Mouse (Mus musculus): Measurements from ENCODE around the gene Nop9. TPM values are rescaled to one million over a fixed set of nuclear protein-coding genes. Genes with fewer than 3 reads are reported as not detected.

Gene Nop9
- polyA plus RNA-seq, 2 experiments = 23.5 to 37.6 TPM

DNA sequence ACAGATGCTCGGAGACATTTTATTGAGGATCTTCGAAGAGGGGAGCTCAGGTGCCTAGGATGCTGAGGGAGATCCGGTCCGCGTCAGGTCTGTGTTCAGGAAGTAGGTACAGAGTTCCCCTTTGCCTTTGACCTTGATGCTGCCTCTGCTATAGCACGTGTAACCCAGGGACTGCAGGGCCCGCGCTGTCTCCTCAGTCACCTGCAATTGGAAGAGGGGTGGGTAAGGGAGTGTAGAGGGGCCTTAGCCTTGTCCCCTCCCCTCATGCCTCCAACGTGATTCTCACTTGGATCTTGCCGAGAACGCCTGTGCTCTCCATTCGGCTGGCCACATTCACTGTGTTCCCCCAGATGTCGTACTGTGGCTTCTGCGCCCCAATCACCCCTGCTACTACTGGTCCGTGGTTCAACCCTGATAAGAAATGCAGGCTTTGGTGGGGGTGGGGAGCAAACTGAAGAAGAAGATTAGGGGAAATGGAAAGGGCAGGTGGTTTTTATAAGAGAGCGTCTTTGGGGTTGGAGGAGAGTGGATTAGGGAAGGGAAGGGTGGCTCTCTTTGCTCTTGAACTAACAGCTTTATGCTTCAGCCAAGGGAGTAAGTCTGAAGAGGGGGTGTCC lies 23.7 kb downstream of the Nop9 start:
- Histone ChIP-seq H3K9ac (ENCODE audit: low read depth, low read length, severe bottlenecking) (no peak overlapping the region), H3K36me3 (ENCODE audit: control insufficient read depth, insufficient read depth, low read length) (peaks cover 6% of the 10 kb centered on the region; the same call in 1 of the 2 replicates), H3K27me3 (ENCODE audit: control insufficient read depth, insufficient read depth, low read length) (peaks cover 12% of the 10 kb centered on the region), H3K9me3 (ENCODE audit: control insufficient read depth, low read length) (no peaks in the 10 kb centered on the region), H3K4me2 (replicated peaks; ENCODE audit: low read depth, low read length, severe bottlenecking) (no peak overlapping the region), H3K4me1 (ENCODE audit: control insufficient read depth, insufficient read depth, low read length) (no peaks in the 10 kb centered on the region; the same call in 1 of the 2 replicates), H3K27ac (replicated peaks; ENCODE audit: low read depth, low read length) (no peak overlapping the region), H3K4me3 (replicated peaks; ENCODE audit: low read length) (no peak overlapping the region)
- DNase-seq (ENCODE audit: low spot score) = no peak
- no peak for ATAC-seq (ENCODE audit: low FRiP score, low read depth)
- 75% methylated on average over 16 of the region's 16 CpGs for WGBS
- TF ChIP-seq POLR2A (IDR thresholded peaks at IDR 0.05; ENCODE audit: borderline replicate concordance, extremely low read depth, insufficient read depth, insufficient read length) = no peak

DNA sequence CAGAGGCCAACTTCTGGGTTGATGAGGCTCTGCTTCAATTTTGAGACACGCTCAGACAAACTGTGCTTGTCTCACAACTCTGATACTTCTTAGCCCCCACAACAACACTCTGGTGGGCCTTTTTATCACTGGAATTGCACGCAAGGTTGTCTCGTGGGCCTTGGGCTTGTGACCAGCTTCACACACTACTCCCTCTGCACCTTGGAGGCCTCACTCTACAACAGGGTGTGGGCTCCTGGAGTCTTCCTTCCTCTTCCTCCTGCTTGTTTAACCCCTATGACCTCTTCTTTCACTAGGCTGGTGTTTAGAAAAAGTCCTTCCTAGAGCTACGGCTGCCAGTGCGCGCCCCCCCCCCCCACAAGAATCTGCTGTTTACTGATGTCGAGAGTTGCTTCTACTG lies 31.2 kb downstream of the Nop9 start:
- Histone ChIP-seq H3K4me2 (replicated peaks; ENCODE audit: low read depth, low read length, severe bottlenecking) (no peak overlapping the region), H3K9me3 (ENCODE audit: control insufficient read depth, low read length) (no peaks in the 10 kb centered on the region), H3K27ac (replicated peaks; ENCODE audit: low read depth, low read length) (no peak overlapping the region), H3K4me3 (replicated peaks; ENCODE audit: low read length) (no peak overlapping the region), H3K36me3 (ENCODE audit: control insufficient read depth, insufficient read depth, low read length) (peaks cover 25% of the 10 kb centered on the region; the same call in 1 of the 2 replicates), H3K4me1 (ENCODE audit: control insufficient read depth, insufficient read depth, low read length) (peaks cover 4% of the 10 kb centered on the region), H3K27me3 (ENCODE audit: control insufficient read depth, insufficient read depth, low read length) (no peaks in the 10 kb centered on the region), H3K9ac (ENCODE audit: low read depth, low read length, severe bottlenecking) (no peak overlapping the region)
- 76% methylated on average over 7 of the region's 7 CpGs for WGBS
- TF ChIP-seq POLR2A (IDR thresholded peaks at IDR 0.05; ENCODE audit: borderline replicate concordance, extremely low read depth, insufficient read depth, insufficient read length) = no peak
- DNase-seq (ENCODE audit: low spot score) (no peak), ATAC-seq (ENCODE audit: low FRiP score, low read depth) (no peak)

DNA sequence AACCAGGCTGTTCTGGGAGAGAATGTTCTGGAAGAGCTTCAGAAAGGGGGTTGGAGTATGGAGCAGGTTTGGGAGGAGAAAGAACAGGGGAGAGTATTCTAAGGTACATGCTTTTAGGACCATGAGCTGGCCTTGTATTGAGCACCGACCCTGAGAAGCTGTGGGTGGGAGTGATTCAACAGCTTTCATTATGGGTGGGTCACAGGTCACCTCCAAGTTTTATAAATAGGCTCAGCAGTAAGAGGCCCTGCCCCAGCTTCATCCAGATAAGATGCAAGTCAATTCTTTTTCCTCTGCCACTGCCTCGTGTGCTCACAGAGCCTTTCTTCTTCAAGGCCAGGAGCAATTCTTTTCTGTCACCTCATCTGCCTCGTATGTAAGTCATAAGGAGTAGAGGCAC lies 31.7 kb downstream of the Nop9 start:
- peaks cover 22% of the 10 kb centered on the region; the same call in 1 of the 2 replicates for H3K36me3 ChIP-seq (ENCODE audit: control insufficient read depth, insufficient read depth, low read length)
- H3K4me2 ChIP-seq (replicated peaks; ENCODE audit: low read depth, low read length, severe bottlenecking) = no peak overlapping the region
- WGBS = 37% methylated on average over 3 of the region's 3 CpGs
- no peaks in the 10 kb centered on the region for H3K9me3 ChIP-seq (ENCODE audit: control insufficient read depth, low read length)
- DNase-seq (ENCODE audit: low spot score) = no peak
- peaks cover 8% of the 10 kb centered on the region for H3K4me1 ChIP-seq (ENCODE audit: control insufficient read depth, insufficient read depth, low read length)
- no peak overlapping the region for H3K4me3 ChIP-seq (replicated peaks; ENCODE audit: low read length)
- no peak overlapping the region for H3K9ac ChIP-seq (ENCODE audit: low read depth, low read length, severe bottlenecking)
- no peak for ATAC-seq (ENCODE audit: low FRiP score, low read depth)
- H3K27me3 ChIP-seq (ENCODE audit: control insufficient read depth, insufficient read depth, low read length) = no peaks in the 10 kb centered on the region
- no peak overlapping the region for H3K27ac ChIP-seq (replicated peaks; ENCODE audit: low read depth, low read length)
- TF ChIP-seq POLR2A (IDR thresholded peaks at IDR 0.05; ENCODE audit: borderline replicate concordance, extremely low read depth, insufficient read depth, insufficient read length) = no peak

DNA sequence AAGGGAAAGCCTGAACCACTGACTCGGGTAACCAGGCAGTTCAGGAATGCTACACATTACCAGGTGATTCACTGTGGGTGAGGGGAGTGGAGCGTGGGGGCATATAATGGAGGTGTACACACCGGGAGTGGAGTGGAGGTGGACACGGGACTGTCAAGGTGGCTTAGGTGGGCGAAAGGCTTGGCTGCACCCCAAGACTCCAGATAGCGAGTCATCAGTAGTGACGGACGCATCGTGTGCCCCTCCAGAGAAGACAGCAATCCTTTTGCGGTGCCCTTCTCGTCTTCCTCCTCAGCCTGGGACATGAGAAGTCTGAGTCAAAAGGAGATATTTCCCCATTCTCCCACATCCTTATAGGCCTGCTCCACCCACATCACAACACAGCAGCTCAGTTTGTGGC lies 32.3 kb downstream of the Nop9 start:
- DNase-seq (ENCODE audit: low spot score) (no peak), ATAC-seq (ENCODE audit: low FRiP score, low read depth) (no peak)
- Histone ChIP-seq H3K4me2 (replicated peaks; ENCODE audit: low read depth, low read length, severe bottlenecking) (no peak overlapping the region), H3K27me3 (ENCODE audit: control insufficient read depth, insufficient read depth, low read length) (no peaks in the 10 kb centered on the region), H3K4me1 (ENCODE audit: control insufficient read depth, insufficient read depth, low read length) (peaks cover 14% of the 10 kb centered on the region), H3K9ac (ENCODE audit: low read depth, low read length, severe bottlenecking) (no peak overlapping the region), H3K27ac (replicated peaks; ENCODE audit: low read depth, low read length) (no peak overlapping the region), H3K9me3 (ENCODE audit: control insufficient read depth, low read length) (no peaks in the 10 kb centered on the region), H3K36me3 (ENCODE audit: control insufficient read depth, insufficient read depth, low read length) (peaks cover 21% of the 10 kb centered on the region; the same call in 1 of the 2 replicates), H3K4me3 (replicated peaks; ENCODE audit: low read length) (no peak overlapping the region)
- 92% methylated on average over 11 of the region's 11 CpGs for WGBS
- TF ChIP-seq POLR2A (IDR thresholded peaks at IDR 0.05; ENCODE audit: borderline replicate concordance, extremely low read depth, insufficient read depth, insufficient read length) = no peak

DNA sequence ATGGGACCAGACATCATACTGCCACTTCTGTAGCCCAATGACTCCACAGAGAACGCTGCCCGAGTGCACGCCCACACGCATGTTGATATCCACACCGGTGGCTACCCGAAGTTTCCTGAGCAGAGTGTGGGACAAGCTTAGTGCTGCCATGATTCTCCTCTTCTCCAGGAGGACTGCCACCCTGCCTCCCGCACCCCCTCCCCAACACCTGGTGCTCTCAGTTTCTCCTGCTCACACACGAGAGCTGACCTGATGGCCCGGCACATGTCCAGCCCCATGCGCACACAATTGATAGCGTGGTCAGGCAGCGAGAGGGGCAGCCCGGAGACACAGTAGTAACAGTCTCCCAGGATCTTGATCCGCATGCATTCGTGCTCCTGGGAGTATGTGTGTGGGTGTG lies 33.2 kb downstream of the Nop9 start:
- Histone ChIP-seq H3K4me2 (replicated peaks; ENCODE audit: low read depth, low read length, severe bottlenecking) (no peak overlapping the region), H3K36me3 (ENCODE audit: control insufficient read depth, insufficient read depth, low read length) (peaks cover 21% of the 10 kb centered on the region; the same call in 1 of the 2 replicates), H3K4me1 (ENCODE audit: control insufficient read depth, insufficient read depth, low read length) (peaks cover 15% of the 10 kb centered on the region), H3K9ac (ENCODE audit: low read depth, low read length, severe bottlenecking) (no peak overlapping the region), H3K4me3 (replicated peaks; ENCODE audit: low read length) (no peak overlapping the region), H3K9me3 (ENCODE audit: control insufficient read depth, low read length) (no peaks in the 10 kb centered on the region), H3K27me3 (ENCODE audit: control insufficient read depth, insufficient read depth, low read length) (no peaks in the 10 kb centered on the region), H3K27ac (replicated peaks; ENCODE audit: low read depth, low read length) (no peak overlapping the region)
- WGBS = 90% methylated on average over 15 of the region's 15 CpGs
- ATAC-seq (ENCODE audit: low FRiP score, low read depth) (no peak), DNase-seq (ENCODE audit: low spot score) (no peak)
- no peak for TF ChIP-seq POLR2A (IDR thresholded peaks at IDR 0.05; ENCODE audit: borderline replicate concordance, extremely low read depth, insufficient read depth, insufficient read length)

Data from limb, embryonic 14.5 days (tissue).